Mouse (Mus musculus) midbrain, postnatal 0 days (tissue): Measurements from ENCODE around the gene Hnrnpdl. TPM values are rescaled to one million over a fixed set of nuclear protein-coding genes. Genes with fewer than 3 reads are reported as not detected.
A peak's percentile ranks its signal among the peaks of the same experiment; 100 is the strongest.

Source experiments
- ATAC-seq: fragments of 200-750 bp; cut with Nextera tagmentation; 2 replicates; pipeline ENCODE4 v1.8.0; 2017; ENCODE audit warnings: moderate number of reproducible peaks, mild to moderate bottlenecking, moderate TSS enrichment, moderate library complexity; ENCODE audit not compliant: low FRiP score
- DNase-seq: peaks from one replicate; pipeline ENCODE4 v3.0.0-alpha.2; 2015; ENCODE audit warnings: low spot score
- H3K27ac ChIP-seq: fragments of 300-500 bp; sonication (generic); 2 replicates; pipeline ENCODE4 v1.5.1; 2014; ENCODE audit warnings: low read depth, mild to moderate bottlenecking, low read length, mixed read lengths
- H3K27me3 ChIP-seq: fragments of 300-500 bp; sonication (generic); 2 replicates; pipeline ENCODE4 v1.6.1; 2014; ENCODE audit warnings: low read length, control low read depth, mixed read lengths; ENCODE audit not compliant: insufficient read depth
- H3K36me3 ChIP-seq: fragments of 300-500 bp; sonication (generic); 2 replicates; pipeline ENCODE4 v1.6.1; 2014; ENCODE audit warnings: low read length, control low read depth, mixed read lengths; ENCODE audit not compliant: insufficient read depth
- H3K4me1 ChIP-seq: fragments of 300-500 bp; sonication (generic); 2 replicates; pipeline ENCODE4 v1.6.1; 2014; ENCODE audit warnings: mild to moderate bottlenecking, control low read depth, antibody characterized with exemption, low read length, mixed read lengths; ENCODE audit not compliant: insufficient read depth
- H3K4me2 ChIP-seq: fragments of 300-500 bp; sonication (generic); 2 replicates; pipeline ENCODE4 v1.6.1; 2014; ENCODE audit warnings: low read depth, mild to moderate bottlenecking, low read length, mixed read lengths; ENCODE audit not compliant: poor library complexity, severe bottlenecking
- H3K4me3 ChIP-seq: fragments of 300-500 bp; sonication (generic); 2 replicates; pipeline ENCODE4 v1.5.1; 2014; ENCODE audit warnings: low read depth, mild to moderate bottlenecking, low read length, moderate library complexity
- H3K9ac ChIP-seq: fragments of 300-500 bp; sonication (generic); replicated peaks from 2 replicates; pipeline ENCODE4 v1.6.1; 2014; ENCODE audit warnings: mild to moderate bottlenecking, low read length, moderate library complexity, mixed read lengths; ENCODE audit not compliant: poor library complexity, severe bottlenecking
- H3K9me3 ChIP-seq: fragments of 300-500 bp; sonication (generic); 2 replicates; pipeline ENCODE4 v1.6.1; 2016; ENCODE audit warnings: low read length, control low read depth
- CTCF ChIP-seq: IDR thresholded peaks from 2 replicates; pipeline ENCODE4 v1.5.1; 2016; ENCODE audit warnings: antibody characterized with exemption, mild to moderate bottlenecking
- WGBS: fragments of 180-500 bp; shearing (Covaris S2); extraction: QIAGEN DNeasy Blood & Tissue Kit; methylation state at CpG from one replicate; pipeline ENCODE4 v1.1.7; 2014; 5-methylcytosine and 5-hydroxymethylcytosine counted together
- polyA plus RNA-seq: library from polyadenylated mRNA; unstranded; fragments of >200 nt; fragmentation: Nextera tagmentation; extraction: Ambion mirVana; gene quantifications from 2 replicates; pipeline ENCODE4 v1.2.1, GENCODE M21; 2015
- total RNA-seq: library from RNA; depleted of rRNA; stranded (reverse); fragments of >200 nt; gene quantifications from 2 replicates; pipeline ENCODE4 v1.2.3, GENCODE M21; 2014; rRNA removed

Hnrnpdl gene
- total RNA-seq (145 and 171 TPM in 2 replicates), polyA plus RNA-seq (203 and 214 TPM in 2 replicates)

GRCm38 (mm10) chr5:100039602-100040142, at the start of gene Hnrnpdl, which contains the start of gene Enoph1:
Gene Hnrnpdl (minus strand): TSS chr5:100039664.
Gene Enoph1 (plus strand): TSS chr5:100039985.
- no peaks in the 10 kb centered on the region for H3K27me3 ChIP-seq
- TF ChIP-seq CTCF: peak; percentile 13; the same call in 1 of the 2 replicates
- WGBS: under 1% methylated on average over 44 of the region's 57 CpGs
- H3K4me1 ChIP-seq: peaks cover 8% of the 10 kb centered on the region; the same call in 1 of the 2 replicates
- H3K36me3 ChIP-seq: no peaks in the 10 kb centered on the region; the same call in 1 of the 2 replicates
- H3K9ac ChIP-seq: peak within 1 kb of the TSS; percentile 91
- ATAC-seq: peak; percentile 89
- H3K9me3 ChIP-seq: no peaks in the 10 kb centered on the region
- DNase-seq: peak; percentile 97
- peak within 1 kb of the TSS; percentile 62 for H3K4me3 ChIP-seq
- H3K27ac ChIP-seq: peak within 1 kb of the TSS; percentile 100
- peak within 1 kb of the TSS; percentile 81 for H3K4me2 ChIP-seq

DNA sequence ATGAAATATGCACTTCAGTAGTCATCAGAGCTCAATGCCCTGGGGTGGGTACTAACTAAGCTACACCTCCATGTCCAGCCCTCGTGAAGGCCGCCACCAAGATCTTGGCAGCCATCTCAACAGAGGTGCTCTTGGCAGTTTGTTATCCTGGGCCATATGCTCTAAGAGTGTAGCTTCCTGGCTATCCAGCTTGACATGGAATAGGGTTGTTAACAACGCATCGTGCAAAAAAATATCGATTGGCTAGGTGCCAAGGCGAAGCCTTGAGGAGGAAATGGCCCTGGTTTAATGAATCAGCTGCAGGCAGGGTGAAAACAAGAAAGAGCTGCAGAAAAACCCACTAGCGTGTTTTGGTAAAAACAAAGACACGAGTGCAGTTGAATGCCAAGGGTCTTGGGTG, 45.6 kb upstream of the Hnrnpdl start:
- Histone ChIP-seq H3K4me2 (no peak overlapping the region), H3K27me3 (no peaks in the 10 kb centered on the region), H3K36me3 (peaks cover 5% of the 10 kb centered on the region; the same call in 1 of the 2 replicates), H3K4me1 (peaks cover 2% of the 10 kb centered on the region; the same call in 1 of the 2 replicates), H3K9me3 (no peaks in the 10 kb centered on the region), H3K9ac (no peak overlapping the region), H3K27ac (no peak overlapping the region), H3K4me3 (no peak overlapping the region)
- 64% methylated on average over 8 of the region's 8 CpGs for WGBS
- ATAC-seq (no peak), DNase-seq (peak; percentile 40)
- no peak for TF ChIP-seq CTCF

DNA sequence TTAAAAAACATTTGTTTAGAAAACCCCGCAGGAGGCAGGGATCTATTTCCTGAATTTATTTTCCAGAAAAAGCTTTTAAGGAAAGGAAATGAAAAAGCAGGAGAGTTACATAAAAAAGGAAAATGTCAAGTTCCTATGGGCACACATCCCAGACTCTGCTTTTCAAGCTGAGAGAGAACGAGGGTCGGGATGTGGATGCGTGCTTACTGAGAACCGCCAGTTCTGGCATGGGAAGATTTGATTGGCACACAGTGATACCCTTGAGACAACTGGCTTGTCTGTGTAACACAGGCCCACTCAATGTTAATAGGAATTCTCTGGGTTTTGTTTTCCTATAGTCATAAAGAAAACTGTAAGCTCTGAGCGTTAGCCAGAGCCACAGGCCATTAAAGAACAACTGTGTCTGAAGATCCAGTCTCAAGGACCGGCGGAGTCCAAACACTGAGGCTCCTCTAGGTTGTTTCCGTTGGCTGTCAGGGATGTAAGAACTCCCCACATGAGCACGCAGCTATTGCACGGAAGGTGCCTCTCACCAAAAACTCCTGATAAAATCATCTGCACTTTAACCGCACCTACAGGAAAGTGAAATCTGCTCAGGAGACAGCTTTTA, 44.6 kb upstream of the Hnrnpdl start:
- Histone ChIP-seq H3K27me3 (no peaks in the 10 kb centered on the region), H3K4me3 (no peak overlapping the region), H3K4me2 (no peak overlapping the region), H3K27ac (no peak overlapping the region), H3K4me1 (peaks cover 2% of the 10 kb centered on the region; the same call in 1 of the 2 replicates), H3K9ac (no peak overlapping the region), H3K9me3 (no peaks in the 10 kb centered on the region), H3K36me3 (peaks cover 5% of the 10 kb centered on the region; the same call in 1 of the 2 replicates)
- no peak for ATAC-seq
- peak; percentile 38 for DNase-seq
- TF ChIP-seq CTCF: no peak
- 44% methylated on average over 12 of the region's 12 CpGs for WGBS

GRCm38 (mm10) chr5:100082006-100082405, 42.5 kb upstream of the Hnrnpdl start:
- Histone ChIP-seq H3K9ac (no peak overlapping the region), H3K4me2 (no peak overlapping the region), H3K27me3 (no peaks in the 10 kb centered on the region), H3K4me1 (peaks cover 2% of the 10 kb centered on the region; the same call in 1 of the 2 replicates), H3K4me3 (no peak overlapping the region), H3K36me3 (peaks cover 5% of the 10 kb centered on the region; the same call in 1 of the 2 replicates), H3K27ac (no peak overlapping the region), H3K9me3 (no peaks in the 10 kb centered on the region)
- ATAC-seq (no peak), DNase-seq (no peak)
- 90% methylated on average over 4 of the region's 4 CpGs for WGBS
- TF ChIP-seq CTCF: no peak

DNA sequence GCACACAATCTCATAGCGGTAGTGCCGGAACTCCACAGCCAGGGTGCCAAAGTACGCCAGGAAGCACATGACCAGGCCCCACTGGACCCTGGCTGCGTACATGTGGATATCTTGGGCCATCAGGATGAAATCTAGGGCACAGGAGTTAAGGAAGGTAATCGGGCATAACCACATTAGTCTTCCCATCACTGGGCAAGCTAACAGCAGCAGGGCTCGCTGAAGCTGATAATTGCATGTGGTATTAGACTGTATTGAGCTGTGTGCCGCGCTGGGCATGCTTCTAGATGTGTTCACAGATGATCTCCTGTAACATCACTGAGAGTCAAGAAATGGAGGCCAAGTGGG, 40.4 kb upstream of the Hnrnpdl start:
- TF ChIP-seq CTCF: no peak
- WGBS: 83% methylated on average over 8 of the region's 8 CpGs
- H3K9me3 ChIP-seq: no peaks in the 10 kb centered on the region
- DNase-seq (peak; percentile 43), ATAC-seq (no peak)
- H3K36me3 ChIP-seq: no peaks in the 10 kb centered on the region; the same call in 1 of the 2 replicates
- H3K4me1 ChIP-seq: peaks cover 2% of the 10 kb centered on the region; the same call in 1 of the 2 replicates
- no peak overlapping the region for H3K27ac ChIP-seq
- H3K9ac ChIP-seq: no peak overlapping the region
- no peak overlapping the region for H3K4me2 ChIP-seq
- no peak overlapping the region for H3K4me3 ChIP-seq
- no peaks in the 10 kb centered on the region for H3K27me3 ChIP-seq
